In the genomic region with DNA sequence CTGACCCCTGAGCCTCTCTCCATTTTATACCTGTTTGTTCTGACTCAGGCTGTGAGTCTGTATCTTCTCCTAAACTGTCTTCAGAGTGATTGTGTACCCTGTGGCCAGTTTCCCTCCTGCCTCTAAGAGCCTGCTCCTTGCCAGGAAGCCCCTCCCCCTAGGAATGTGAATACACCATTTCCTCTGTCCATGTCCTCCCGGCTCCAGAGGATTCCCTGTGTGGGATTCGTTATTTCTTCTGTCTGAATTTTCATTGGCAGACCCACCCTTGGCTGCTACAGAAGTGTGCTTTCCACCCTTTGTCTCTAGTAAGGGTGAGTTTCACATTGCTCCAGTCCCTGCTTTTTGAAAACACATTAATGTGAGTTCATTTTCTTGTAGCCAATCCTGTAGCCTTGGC, we compare ENCODE assay signal across 9 mouse cellular contexts. TPM values are rescaled to one million over a fixed set of nuclear protein-coding genes. Genes with fewer than 3 reads are reported as not detected.
A peak's percentile ranks its signal among the peaks of the same experiment; 100 is the strongest.
DNase-seq lines count a peak whose midpoint lies in the region; ATAC-seq and TF ChIP-seq lines count a peak whose summit lies in the region.
"Had no signal": no experiment of that assay in that cellular context is flagged by ENCODE, and none has a peak within 500 bp of the region (broad histone marks: within the 10 kb centered on the region; RNA-seq: fewer than 3 reads in every experiment).

No protein-coding gene starts in this region.

- H3K4me2 ChIP-seq in neural tube, embryonic 15.5 days, result 0 out of 2 replicates have a peak overlapping the region, but pooled peaks have one; percentile 9
- H3K4me2 ChIP-seq: midbrain, embryonic 12.5 days had no signal

- peaks cover 45% of the 10 kb centered on the region for H3K4me1 ChIP-seq in heart, embryonic 10.5 days
- H3K4me1 ChIP-seq in neural tube, embryonic 15.5 days, result peaks cover 41% of the 10 kb centered on the region

- no peak overlapping the region for H3K9ac ChIP-seq in neural tube, embryonic 15.5 days (replicated peaks)
- H3K9ac ChIP-seq: midbrain, embryonic 12.5 days had no signal

- peak; percentile 61 for ATAC-seq in neural tube, embryonic 15.5 days (ENCODE audit: low FRiP score)

- no peaks in the 10 kb centered on the region for H3K9me3 ChIP-seq in heart, embryonic 10.5 days
- H3K9me3 ChIP-seq in neural tube, embryonic 15.5 days (replicated peaks), result no peaks in the 10 kb centered on the region
- H3K9me3 ChIP-seq: midbrain, embryonic 12.5 days had no signal

- TF ChIP-seq POLR2A in brain, embryonic 14.5 days (IDR thresholded peaks at IDR 0.05; ENCODE audit: borderline replicate concordance, extremely low read depth, insufficient read depth, insufficient read length, poor library complexity, severe bottlenecking), result no peak

- H3K36me3 ChIP-seq in heart, embryonic 10.5 days, result no peaks in the 10 kb centered on the region
- H3K36me3 ChIP-seq in neural tube, embryonic 15.5 days, result peaks cover 4% of the 10 kb centered on the region; the same call in 1 of the 2 replicates

- H3K27me3 ChIP-seq in heart, embryonic 10.5 days (ENCODE audit: insufficient read depth, poor library complexity, severe bottlenecking), result no peaks in the 10 kb centered on the region
- H3K27me3 ChIP-seq in neural tube, embryonic 15.5 days (replicated peaks), result no peaks in the 10 kb centered on the region
- H3K27me3 ChIP-seq: midbrain, embryonic 12.5 days had no signal

- H3K27ac ChIP-seq in heart, embryonic 10.5 days, result peak overlapping the region; percentile 43; the same call in 1 of the 2 replicates
- H3K27ac ChIP-seq in neural tube, embryonic 15.5 days (replicated peaks), result peak overlapping the region; percentile 77
- H3K27ac ChIP-seq: midbrain, embryonic 12.5 days had no signal

- 9% methylated on average over 2 of the region's 2 CpGs for WGBS in heart, embryonic 10.5 days
- 12% methylated on average over 2 of the region's 2 CpGs for WGBS in neural tube, embryonic 15.5 days

- no peak overlapping the region for H3K4me3 ChIP-seq in heart, embryonic 10.5 days
- no peak overlapping the region for H3K4me3 ChIP-seq in neural tube, embryonic 15.5 days (replicated peaks)
- H3K4me3 ChIP-seq: midbrain, embryonic 12.5 days had no signal

- DNase-seq in Muller cell, postnatal 12 days (ENCODE audit: inconsistent ontology term), result peak; percentile 85
- peak; percentile 86 for DNase-seq in brain, embryonic 14.5 days (ENCODE audit: low read depth)
- no peak for DNase-seq in heart, embryonic 10.5 days (ENCODE audit: low spot score)
- DNase-seq in kidney, postnatal 10 days, result peak; percentile 83
- no peak for DNase-seq in layer of hippocampus, postnatal 10 days (ENCODE audit: low spot score in 2 of 2)
- DNase-seq in T-cell, adult 2 months (ENCODE audit: low spot score), result no peak
- DNase-seq in thymus, postnatal 36 days, result no peak

- no peak for TF ChIP-seq CTCF in brain, embryonic 14.5 days (IDR thresholded peaks at IDR 0.05; ENCODE audit: borderline replicate concordance, extremely low read depth, insufficient read depth, insufficient read length)

RNA-seq across cellular contexts. Expression of a gene that starts 35.4 kb away (rescaled TPM):
- polyA plus RNA-seq in brain, embryonic 14.5 days (2012; rRNA removed), result 8.3 and 11.7 TPM in 2 replicates
- 1.9 and 2.1 TPM in 2 replicates for polyA plus RNA-seq in heart, embryonic 10.5 days (2016; fragmentation: Nextera tagmentation; extraction: Ambion mirVana)
- polyA plus RNA-seq in neural tube, embryonic 15.5 days (2015; fragmentation: Nextera tagmentation; extraction: Ambion mirVana), result 5.3 and 10.7 TPM in 2 replicates
- total RNA-seq in layer of hippocampus, postnatal 10 days (2021), result 1 to 10 TPM; 3.3 to 6.1 TPM

RNA-seq across cellular contexts. Expression of a gene that starts 44.7 kb away (rescaled TPM):
- 20.0 and 23.8 TPM in 2 replicates for polyA plus RNA-seq in brain, embryonic 14.5 days (2012; rRNA removed)
- 24.0 and 29.0 TPM in 2 replicates for polyA plus RNA-seq in heart, embryonic 10.5 days (2016; fragmentation: Nextera tagmentation; extraction: Ambion mirVana)
- polyA plus RNA-seq in neural tube, embryonic 15.5 days (2015; fragmentation: Nextera tagmentation; extraction: Ambion mirVana), result 12.6 and 15.4 TPM in 2 replicates
- total RNA-seq in layer of hippocampus, postnatal 10 days (2021), result 10 to 100 TPM; 10.1 to 11.1 TPM

RNA-seq across cellular contexts. Expression of a gene that starts 57.1 kb away (rescaled TPM):
- 19.3 and 23.9 TPM in 2 replicates for polyA plus RNA-seq in brain, embryonic 14.5 days (2012; rRNA removed)
- polyA plus RNA-seq in heart, embryonic 10.5 days (2016; fragmentation: Nextera tagmentation; extraction: Ambion mirVana), result 26.8 and 28.0 TPM in 2 replicates
- 13.8 and 16.2 TPM in 2 replicates for polyA plus RNA-seq in neural tube, embryonic 15.5 days (2015; fragmentation: Nextera tagmentation; extraction: Ambion mirVana)
- total RNA-seq in layer of hippocampus, postnatal 10 days (2021), result 10 to 100 TPM; 20.8 to 21.1 TPM

RNA-seq across cellular contexts. Expression of a gene that starts 59.6 kb away (rescaled TPM):
- polyA plus RNA-seq in brain, embryonic 14.5 days (2012; rRNA removed), result 6.6 and 12.1 TPM in 2 replicates
- 9.7 and 16.6 TPM in 2 replicates for polyA plus RNA-seq in heart, embryonic 10.5 days (2016; fragmentation: Nextera tagmentation; extraction: Ambion mirVana)
- 12.6 and 13.7 TPM in 2 replicates for polyA plus RNA-seq in neural tube, embryonic 15.5 days (2015; fragmentation: Nextera tagmentation; extraction: Ambion mirVana)
- 10 to 100 TPM; 54.5 to 58.5 TPM for total RNA-seq in layer of hippocampus, postnatal 10 days (2021)

Comparison
In these comparisons a context has a peak if more than half of its experiments do, and no peak if none do; other contexts are left out.
1. DNase-seq: peak in Muller cell, postnatal 12 days (single experiment), brain, embryonic 14.5 days (single experiment) and kidney, postnatal 10 days (single experiment); none in heart, embryonic 10.5 days (single experiment), layer of hippocampus, postnatal 10 days (0 of 2), T-cell, adult 2 months (single experiment) and thymus, postnatal 36 days (0 of 2).